Mouse (Mus musculus): ENCODE measurements around the gene Dnah2. TPM values are rescaled to one million over a fixed set of nuclear protein-coding genes. Genes with fewer than 3 reads are reported as not detected.

Gene Dnah2
- total and polyA plus RNA-seq, 3 experiments = under 0.01 to 0.03 TPM; not detected in 1

- TF ChIP-seq MEF2A (IDR thresholded peaks at IDR 0.05; ENCODE audit: borderline replicate concordance, low read depth, low read length) (no peak; the same call in 1 of the 2 replicates), MYC (IDR thresholded peaks at IDR 0.05; ENCODE audit: low read depth, low read length) (peak; percentile 86), CHD2 (IDR thresholded peaks at IDR 0.05; ENCODE audit: low read length) (peak; percentile 79), MXI1 (IDR thresholded peaks at IDR 0.05; ENCODE audit: low read depth, low read length) (peak; percentile 84), RCOR1 (conservative IDR thresholded peaks at IDR 0.05; ENCODE audit: low read depth, low read length) (no peak; the same call in 1 of the 2 replicates), ETS1 (conservative IDR thresholded peaks at IDR 0.05; ENCODE audit: low read depth, low read length) (peak; percentile 90), POLR2AphosphoS2 (IDR thresholded peaks at IDR 0.05; ENCODE audit: low read depth, low read length) (no peak), BHLHE40 (IDR thresholded peaks at IDR 0.05; ENCODE audit: low read depth, low read length) (peak; percentile 100), CTCF (conservative IDR thresholded peaks at IDR 0.05 in 1 of 2, IDR thresholded peaks at IDR 0.05 in 1 of 2; ENCODE audit: low read depth in 2 of 2, low read length in 2 of 2) (0 out of 4 replicates have a peak, but pooled peaks of 1 of the 2 experiments have one; percentile 15), UBTF (IDR thresholded peaks at IDR 0.05; ENCODE audit: low read depth, low read length) (no peak; the same call in 1 of the 2 replicates), JUN (IDR thresholded peaks at IDR 0.05; ENCODE audit: insufficient read depth, low read depth, low read length) (no peak), NELFE (IDR thresholded peaks at IDR 0.05; ENCODE audit: low read depth, low read length) (peak; percentile 46; the same call in 1 of the 2 replicates), SMC3 (IDR thresholded peaks at IDR 0.05; ENCODE audit: low read depth, low read length) (0 out of 2 replicates have a peak, but pooled peaks have one; percentile 10), SIN3A (IDR thresholded peaks at IDR 0.05; ENCODE audit: low read length) (peak; percentile 83)
Observed at GRCm38 (mm10) chr11:69418481-69419442, 130.1 kb downstream of the Dnah2 start (continued).

GRCm38 (mm10) chr11:69417449-69418384 is 131.2 kb downstream of the Dnah2 start:
- peak; percentile 54 for DNase-seq (ENCODE audit: extremely low read depth)
- Histone ChIP-seq H3K27ac (ENCODE audit: insufficient read depth, low read depth) (no peak overlapping the region), H3K4me3 (replicated peaks in 1 of 3; ENCODE audit: low read depth in 2 of 3, low read length in 2 of 3, poor library complexity in 1 of 3) (peak overlapping the region in 2 of 3 experiments; percentile 36 to 48), H3K4me1 (ENCODE audit: control insufficient read depth in 1 of 2, insufficient read depth in 2 of 2) (peaks cover 34 to 69% of the 10 kb centered on the region in 2 experiments), H3K27me3 (replicated peaks) (peaks cover 59% of the 10 kb centered on the region), H3K36me3 (replicated peaks in 1 of 2; ENCODE audit: control insufficient read depth in 1 of 2, insufficient read depth in 1 of 2, low read length in 1 of 2) (no peaks in the 10 kb centered on the region), H3K9me3 (replicated peaks; ENCODE audit: low read length) (no peaks in the 10 kb centered on the region), H3K9ac (ENCODE audit: insufficient read depth, low read depth) (peak overlapping the region; percentile 52; the same call in 1 of the 2 replicates), H3K4me2 (ENCODE audit: insufficient read depth, low read depth, poor library complexity, severe bottlenecking) (peak overlapping the region; percentile 93), H3K79me2 (replicated peaks; ENCODE audit: control insufficient read depth, extremely low read depth, insufficient read depth, poor library complexity, severe bottlenecking) (no peaks in the 10 kb centered on the region)
- dilution Hi-C loops (cut with MboI; ENCODE audit: extremely low pct_ligation_motif_present, extremely low pct_unique_long_range_greater_than_20kb, low sequenced_read_pairs) = no loop called here
- in situ Hi-C loops (cut with MboI; ENCODE audit: low pct_ligation_motif_present, low pct_unique_long_range_greater_than_20kb, low sequenced_read_pairs) = no loop called here
- TF ChIP-seq NRF1 (IDR thresholded peaks at IDR 0.05; ENCODE audit: low read depth, low read length) (0 out of 2 replicates have a peak, but pooled peaks have one; percentile 13), JUN (IDR thresholded peaks at IDR 0.05; ENCODE audit: insufficient read depth, low read depth, low read length) (peak; percentile 76), CTCF (conservative IDR thresholded peaks at IDR 0.05 in 1 of 2, IDR thresholded peaks at IDR 0.05 in 1 of 2; ENCODE audit: low read depth in 2 of 2, low read length in 2 of 2) (no peak), MAFK (IDR thresholded peaks at IDR 0.05; ENCODE audit: insufficient replicate concordance, low read length) (no peak), POLR2AphosphoS2 (IDR thresholded peaks at IDR 0.05; ENCODE audit: low read depth, low read length) (no peak), CHD1 (IDR thresholded peaks at IDR 0.05; ENCODE audit: low read depth, low read length) (no peak; the same call in 1 of the 2 replicates), MAZ (IDR thresholded peaks at IDR 0.05; ENCODE audit: low read depth, low read length) (peak; percentile 94), BHLHE40 (IDR thresholded peaks at IDR 0.05; ENCODE audit: low read depth, low read length) (peak; percentile 99), TCF12 (IDR thresholded peaks at IDR 0.05; ENCODE audit: low read depth, low read length) (peak; percentile 25; the same call in 1 of the 2 replicates), POLR2A (IDR thresholded peaks at IDR 0.05; ENCODE audit: low read depth, low read length) (no peak), MEF2A (IDR thresholded peaks at IDR 0.05; ENCODE audit: borderline replicate concordance, low read depth, low read length) (0 out of 2 replicates have a peak, but pooled peaks have one; percentile 24), ZKSCAN1 (IDR thresholded peaks at IDR 0.05; ENCODE audit: borderline replicate concordance, low read depth, low read length) (no peak), NELFE (IDR thresholded peaks at IDR 0.05; ENCODE audit: low read depth, low read length) (no peak), HCFC1 (IDR thresholded peaks at IDR 0.05; ENCODE audit: low read depth, low read length) (peak; percentile 44; the same call in 1 of the 2 replicates), ZC3H11A (IDR thresholded peaks at IDR 0.05; ENCODE audit: low read depth, low read length) (no peak), GABPA (IDR thresholded peaks at IDR 0.05; ENCODE audit: insufficient replicate concordance, low read depth, low read length) (no peak), IRF4 (IDR thresholded peaks at IDR 0.05; ENCODE audit: low read depth, low read length) (peak; percentile 61), EP300 (IDR thresholded peaks at IDR 0.05; ENCODE audit: low read length) (peak; percentile 53; the same call in 1 of the 2 replicates), MAX (IDR thresholded peaks at IDR 0.05; ENCODE audit: low read length) (peak; percentile 84), USF2 (conservative IDR thresholded peaks at IDR 0.05; ENCODE audit: low read depth, low read length) (0 out of 2 replicates have a peak, but pooled peaks have one; percentile 5), RCOR1 (conservative IDR thresholded peaks at IDR 0.05; ENCODE audit: low read depth, low read length) (peak; percentile 60; the same call in 1 of the 2 replicates), SIN3A (IDR thresholded peaks at IDR 0.05; ENCODE audit: low read length) (peak; percentile 81), MYC (IDR thresholded peaks at IDR 0.05; ENCODE audit: low read depth, low read length) (peak; percentile 56; the same call in 1 of the 2 replicates)
